Mouse (Mus musculus) neural tube, embryonic 11.5 days (tissue): ENCODE results near the gene Atxn7l2. TPM values are rescaled to one million over a fixed set of nuclear protein-coding genes. Genes with fewer than 3 reads are reported as not detected.

Source experiments
- ATAC-seq: fragments of 200-750 bp; cut with Nextera tagmentation; 2 replicates; pipeline ENCODE4 v1.8.0; 2017; ENCODE audit warnings: moderate number of reproducible peaks, mild to moderate bottlenecking, moderate TSS enrichment, moderate library complexity; ENCODE audit not compliant: insufficient read depth, low FRiP score, low TSS enrichment
- DNase-seq: peaks from one replicate; pipeline ENCODE4 v3.0.0-alpha.2; 2015; ENCODE audit warnings: low spot score
- H3K27ac ChIP-seq: fragments of 300-500 bp; sonication (generic); 2 replicates; pipeline ENCODE4 v1.5.1; 2014; ENCODE audit warnings: low read depth, mild to moderate bottlenecking, low read length
- H3K27me3 ChIP-seq: fragments of 300-500 bp; sonication (generic); 2 replicates; pipeline ENCODE4 v1.6.1; 2014; ENCODE audit warnings: mild to moderate bottlenecking, low read length, mixed read lengths; ENCODE audit not compliant: control insufficient read depth, insufficient read depth
- H3K36me3 ChIP-seq: fragments of 300-500 bp; sonication (generic); 2 replicates; pipeline ENCODE4 v1.6.1; 2014; ENCODE audit warnings: mild to moderate bottlenecking, low read length, moderate library complexity, mixed read lengths; ENCODE audit not compliant: control insufficient read depth, insufficient read depth
- H3K4me1 ChIP-seq: fragments of 300-500 bp; sonication (generic); 2 replicates; pipeline ENCODE4 v1.6.1; 2014; ENCODE audit warnings: low read length, mixed read lengths; ENCODE audit not compliant: control insufficient read depth, insufficient read depth
- H3K4me2 ChIP-seq: fragments of 300-500 bp; sonication (generic); 2 replicates; pipeline ENCODE4 v1.6.1; 2014; ENCODE audit warnings: low read depth, mild to moderate bottlenecking, moderate library complexity
- H3K4me3 ChIP-seq: fragments of 300-500 bp; sonication (generic); 2 replicates; pipeline ENCODE4 v1.5.1; 2014; ENCODE audit warnings: low read depth, low read length
- H3K9ac ChIP-seq: fragments of 300-500 bp; sonication (generic); 2 replicates; pipeline ENCODE4 v1.6.1; 2014; ENCODE audit warnings: mild to moderate bottlenecking, low read length
- H3K9me3 ChIP-seq: fragments of 300-500 bp; sonication (generic); 2 replicates; pipeline ENCODE4 v1.6.1; 2016; ENCODE audit warnings: low read length; ENCODE audit not compliant: control insufficient read depth
- WGBS: fragments of 180-500 bp; shearing (Covaris S2); extraction: QIAGEN DNeasy Blood & Tissue Kit; methylation state at CpG from one replicate; pipeline ENCODE4 v1.1.7; 2014; 5-methylcytosine and 5-hydroxymethylcytosine counted together
- polyA plus RNA-seq: library from polyadenylated mRNA; unstranded; fragments of >200 nt; fragmentation: Nextera tagmentation; extraction: Ambion mirVana; gene quantifications from 2 replicates; pipeline ENCODE4 v1.2.1, GENCODE M21; 2014

Atxn7l2 gene
- polyA plus RNA-seq, 1 experiment from 2014 or later, result 21.1 TPM

GRCm38 (mm10) chr3:108227521-108227920, 16.8 kb upstream of the Atxn7l2 start:
- H3K9me3 ChIP-seq, result no peaks in the 10 kb centered on the region
- no peak for ATAC-seq
- no peak overlapping the region for H3K4me3 ChIP-seq
- 73% methylated on average over 2 of the region's 2 CpGs for WGBS
- H3K36me3 ChIP-seq, result no peaks in the 10 kb centered on the region
- DNase-seq, result no peak
- H3K27me3 ChIP-seq, result peaks cover 36% of the 10 kb centered on the region
- H3K4me2 ChIP-seq, result no peak overlapping the region
- 0 out of 2 replicates have a peak, but pooled peaks cover 5% of the 10 kb centered on the region for H3K4me1 ChIP-seq
- no peak overlapping the region for H3K27ac ChIP-seq
- H3K9ac ChIP-seq, result no peak overlapping the region

DNA sequence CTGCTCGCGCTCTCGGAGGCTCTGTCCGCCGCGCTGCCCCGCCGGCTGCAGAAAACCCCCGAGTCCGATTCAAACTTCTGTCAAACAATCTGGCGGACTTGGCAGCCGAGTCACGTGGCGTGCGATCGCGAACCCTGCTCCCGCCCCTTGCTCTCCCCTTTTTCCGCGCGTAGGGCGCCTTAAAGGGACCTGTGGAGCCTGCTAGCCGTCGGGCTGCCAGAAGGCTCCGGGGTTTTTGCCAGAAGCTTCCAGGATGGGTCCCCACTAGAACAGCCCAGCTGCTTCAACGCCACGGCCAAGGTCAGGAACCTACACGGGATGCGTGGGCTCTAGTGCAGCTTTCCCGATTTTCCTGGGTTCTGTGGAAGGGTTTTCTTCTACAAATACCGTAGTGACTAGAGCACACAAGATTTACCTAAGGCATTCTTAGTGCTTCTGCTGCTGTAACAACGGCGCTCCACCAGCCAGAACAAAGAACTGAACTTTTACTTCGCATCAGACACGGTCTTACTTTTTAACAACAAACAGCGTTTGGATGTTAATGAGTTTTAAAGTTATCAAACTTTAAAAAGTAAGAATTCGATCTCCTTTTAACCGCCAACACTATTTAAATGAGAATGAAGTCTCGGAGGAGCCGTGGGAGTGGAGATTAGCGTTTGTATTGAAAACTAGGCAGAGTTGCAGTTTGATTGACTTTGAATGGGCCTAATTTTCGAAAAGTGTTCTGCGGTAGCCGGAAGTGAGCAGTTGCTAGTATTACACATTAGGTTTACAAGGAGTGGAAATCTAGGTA, 16.0 kb upstream of the Atxn7l2 start, which contains the start of gene Sypl2:
TSS of gene Sypl2 (minus strand) at position 91 of the 793 bp plus-strand sequence.
- Histone ChIP-seq H3K4me1 (0 out of 2 replicates have a peak, but pooled peaks cover 5% of the 10 kb centered on the region), H3K9me3 (no peaks in the 10 kb centered on the region), H3K4me2 (peak within 1 kb of the TSS; percentile 54), H3K4me3 (peak within 1 kb of the TSS; percentile 34), H3K27me3 (peaks cover 36% of the 10 kb centered on the region), H3K9ac (peak within 1 kb of the TSS; percentile 33), H3K36me3 (no peaks in the 10 kb centered on the region), H3K27ac (no peak within 1 kb of the TSS)
- DNase-seq, result peak; percentile 69
- 2% methylated on average over 44 of the region's 44 CpGs for WGBS
- ATAC-seq, result 0 out of 2 replicates have a peak, but pooled peaks have one; percentile 31

GRCm38 (mm10) chr3:108225711-108226557, 15.2 kb upstream of the Atxn7l2 start:
- Histone ChIP-seq H3K36me3 (no peaks in the 10 kb centered on the region), H3K4me3 (peak overlapping the region; percentile 34), H3K27ac (no peak overlapping the region), H3K4me2 (peak overlapping the region; percentile 54), H3K27me3 (peaks cover 36% of the 10 kb centered on the region), H3K9ac (peak overlapping the region; percentile 33), H3K4me1 (0 out of 2 replicates have a peak, but pooled peaks cover 5% of the 10 kb centered on the region), H3K9me3 (no peaks in the 10 kb centered on the region)
- DNase-seq (peak; percentile 36), ATAC-seq (peak; percentile 16; the same call in 1 of the 2 replicates)
- 2% methylated on average over 61 of the region's 67 CpGs for WGBS

- no peaks in the 10 kb centered on the region for H3K36me3 ChIP-seq
- 89% methylated on average over 3 of the region's 3 CpGs for WGBS
- H3K9ac ChIP-seq, result no peak overlapping the region
- peaks cover 13% of the 10 kb centered on the region for H3K27me3 ChIP-seq
- no peaks in the 10 kb centered on the region for H3K9me3 ChIP-seq
- no peak overlapping the region for H3K4me3 ChIP-seq
- H3K27ac ChIP-seq, result no peak overlapping the region
- DNase-seq (no peak), ATAC-seq (no peak)
- H3K4me2 ChIP-seq, result no peak overlapping the region
- no peaks in the 10 kb centered on the region for H3K4me1 ChIP-seq
Observed at GRCm38 (mm10) chr3:108220661-108221060, 9.9 kb upstream of the Atxn7l2 start.

DNA sequence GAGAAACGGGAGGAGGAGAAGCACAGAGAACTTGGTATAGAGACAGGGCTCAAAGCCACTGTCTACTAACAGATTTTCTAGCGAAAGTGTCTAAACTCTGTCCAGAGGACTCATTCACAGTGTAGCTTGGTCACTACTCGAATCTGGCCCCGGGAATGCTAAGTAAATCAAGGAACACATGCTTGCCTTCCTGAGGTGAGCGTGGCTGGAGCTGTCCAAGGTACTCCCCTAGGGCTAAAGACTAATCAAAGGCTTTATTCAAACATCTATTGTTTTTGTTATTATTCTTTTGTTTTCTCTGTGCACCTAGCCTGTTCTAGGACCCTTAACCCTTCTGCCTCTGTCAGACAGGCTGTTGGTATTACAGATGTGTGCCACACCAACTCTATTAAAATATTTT, 4.0 kb upstream of the Atxn7l2 start:
- WGBS, result 20% methylated on average over 5 of the region's 5 CpGs
- H3K9ac ChIP-seq, result no peak overlapping the region
- H3K4me3 ChIP-seq, result no peak overlapping the region
- no peaks in the 10 kb centered on the region for H3K4me1 ChIP-seq
- no peaks in the 10 kb centered on the region for H3K9me3 ChIP-seq
- no peak overlapping the region for H3K27ac ChIP-seq
- H3K4me2 ChIP-seq, result no peak overlapping the region
- ATAC-seq (no peak), DNase-seq (no peak)
- H3K27me3 ChIP-seq, result no peaks in the 10 kb centered on the region
- H3K36me3 ChIP-seq, result no peaks in the 10 kb centered on the region

- DNase-seq (no peak), ATAC-seq (no peak)
- Histone ChIP-seq H3K27me3 (no peaks in the 10 kb centered on the region), H3K27ac (no peak overlapping the region), H3K4me1 (peaks cover 8% of the 10 kb centered on the region; the same call in 1 of the 2 replicates), H3K9me3 (no peaks in the 10 kb centered on the region), H3K4me3 (no peak overlapping the region), H3K4me2 (no peak overlapping the region), H3K9ac (no peak overlapping the region), H3K36me3 (peaks cover under 1% of the 10 kb centered on the region; the same call in 1 of the 2 replicates)
- WGBS, result 92% methylated on average over 8 of the region's 8 CpGs
Observed at GRCm38 (mm10) chr3:108212406-108212805, 1.7 kb upstream of the Atxn7l2 start.

DNA sequence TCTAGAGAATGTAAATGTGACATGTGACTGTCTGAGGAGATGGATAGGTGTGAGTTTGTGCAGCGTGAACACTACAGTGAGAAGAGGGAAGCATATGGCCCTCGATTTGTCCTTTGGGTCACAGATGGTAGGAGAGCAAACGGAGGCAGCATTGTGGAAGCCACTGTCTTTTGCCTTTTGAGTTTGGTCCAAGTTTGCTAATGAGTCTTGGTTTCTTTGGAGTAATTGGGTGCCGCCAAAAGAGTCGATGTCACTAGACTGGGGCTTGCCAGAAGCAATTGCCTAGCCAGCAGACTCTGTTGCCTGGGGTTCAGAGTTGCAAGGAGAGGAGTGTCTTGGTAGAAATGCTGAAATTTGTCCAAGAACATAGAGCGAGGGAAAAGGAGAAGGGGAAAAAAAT, 1.1 kb upstream of the Atxn7l2 start:
- Histone ChIP-seq H3K9ac (no peak overlapping the region), H3K4me1 (peaks cover 8% of the 10 kb centered on the region; the same call in 1 of the 2 replicates), H3K9me3 (no peaks in the 10 kb centered on the region), H3K36me3 (peaks cover 2% of the 10 kb centered on the region; the same call in 1 of the 2 replicates), H3K4me3 (no peak overlapping the region), H3K27me3 (no peaks in the 10 kb centered on the region), H3K27ac (no peak overlapping the region), H3K4me2 (no peak overlapping the region)
- DNase-seq (no peak), ATAC-seq (no peak)
- 76% methylated on average over 6 of the region's 6 CpGs for WGBS

GRCm38 (mm10) chr3:108209946-108210770, 576 bp downstream of the Atxn7l2 start:
- peaks cover 6% of the 10 kb centered on the region; the same call in 1 of the 2 replicates for H3K36me3 ChIP-seq
- H3K4me3 ChIP-seq, result peak overlapping the region; percentile 56
- peak overlapping the region; percentile 91 for H3K27ac ChIP-seq
- peak; percentile 96 for DNase-seq
- H3K9me3 ChIP-seq, result no peaks in the 10 kb centered on the region
- H3K4me1 ChIP-seq, result peaks cover 8% of the 10 kb centered on the region; the same call in 1 of the 2 replicates
- peak overlapping the region; percentile 92 for H3K9ac ChIP-seq
- H3K27me3 ChIP-seq, result no peaks in the 10 kb centered on the region
- ATAC-seq, result peak; percentile 96
- H3K4me2 ChIP-seq, result peak overlapping the region; percentile 88
- WGBS, result under 1% methylated on average over 57 of the region's 72 CpGs
